Mouse (Mus musculus) lung, postnatal 4 days (tissue): ENCODE measurements around the gene Olfr294.

ENCODE experiments used
- DNase-seq, 2 experiments: peaks; one replicate each; pipeline ENCODE4 v3.0.0; 2021

Olfr294 gene

GRCm38 (mm10) chr7:86616543-86616942 is at the start of gene Olfr294:
Gene Olfr294, minus strand, starts transcription at chr7:86616643.
- no peak for DNase-seq

- no peak for DNase-seq
Measured at GRCm38 (mm10) chr7:86648761-86649160, 32.3 kb upstream of the Olfr294 start, which contains the start of gene Olfr293. Gene Olfr293, plus strand, starts transcription at chr7:86649061.

- no peak for DNase-seq
Measured at GRCm38 (mm10) chr7:86583562-86583961, 32.9 kb downstream of the Olfr294 start, which contains the start of gene Olfr295. Gene Olfr295, plus strand, starts transcription at chr7:86583862.
